In genomic region chr2:74247521-74247920, GRCm38 (mm10) we compare ENCODE assay signal across 12 mouse cellular contexts.
A peak's percentile ranks its signal among the peaks of the same experiment; 100 is the strongest.
DNase-seq lines count a peak whose midpoint lies in the region; ATAC-seq and TF ChIP-seq lines count a peak whose summit lies in the region.
"Had no signal": no experiment of that assay in that cellular context is flagged by ENCODE, and none has a peak within 500 bp of the region (broad histone marks: within the 10 kb centered on the region; RNA-seq: fewer than 3 reads in every experiment).

No protein-coding gene starts in this region.

- H3K27ac ChIP-seq in forebrain, postnatal 0 days (ENCODE audit: low read depth, low read length), result no peak overlapping the region
- H3K27ac ChIP-seq in forebrain, embryonic 16.5 days (ENCODE audit: low read length), result no peak overlapping the region
- no peak overlapping the region for H3K27ac ChIP-seq in layer of hippocampus, adult 2 months
- H3K27ac ChIP-seq: lung, embryonic 15.5 days; neural tube, embryonic 13.5 days had no signal

- no peak overlapping the region for H3K9ac ChIP-seq in forebrain, postnatal 0 days
- H3K9ac ChIP-seq in forebrain, embryonic 16.5 days (replicated peaks; ENCODE audit: low read depth, low read length), result no peak overlapping the region
- H3K9ac ChIP-seq: lung, embryonic 15.5 days; neural tube, embryonic 13.5 days had no signal

- peak; percentile 24 for TF ChIP-seq CTCF in forebrain, postnatal 0 days (IDR thresholded peaks at IDR 0.05; ENCODE audit: low read depth)
- peak; percentile 67 for TF ChIP-seq CTCF in layer of hippocampus, adult 2 months (conservative IDR thresholded peaks at IDR 0.05)
- TF ChIP-seq CTCF in lung, adult 2 months (IDR thresholded peaks at IDR 0.05; ENCODE audit: insufficient read depth, low read length), result peak; percentile 40

- no peak for ATAC-seq in forebrain, postnatal 0 days
- ATAC-seq in forebrain, embryonic 16.5 days, result no peak

- no peaks in the 10 kb centered on the region for H3K9me3 ChIP-seq in forebrain, postnatal 0 days (ENCODE audit: low read length)
- H3K9me3 ChIP-seq in forebrain, embryonic 16.5 days (ENCODE audit: control insufficient read depth, low read length), result no peaks in the 10 kb centered on the region
- H3K9me3 ChIP-seq: lung, embryonic 15.5 days; neural tube, embryonic 13.5 days had no signal

- no peaks in the 10 kb centered on the region for H3K27me3 ChIP-seq in forebrain, postnatal 0 days (ENCODE audit: insufficient read depth, low read length)
- H3K27me3 ChIP-seq in forebrain, embryonic 16.5 days (replicated peaks; ENCODE audit: control insufficient read depth, insufficient read depth, low read length), result no peaks in the 10 kb centered on the region
- H3K27me3 ChIP-seq: lung, embryonic 15.5 days; neural tube, embryonic 13.5 days had no signal

- no peak for TF ChIP-seq POLR2A in lung, adult 2 months (IDR thresholded peaks at IDR 0.05; ENCODE audit: borderline replicate concordance, extremely low read depth, low read depth, low read length)

- no peak overlapping the region for H3K4me2 ChIP-seq in forebrain, postnatal 0 days (ENCODE audit: low read depth)
- H3K4me2 ChIP-seq in forebrain, embryonic 16.5 days (ENCODE audit: low read length), result no peak overlapping the region
- H3K4me2 ChIP-seq: lung, embryonic 15.5 days; neural tube, embryonic 13.5 days had no signal

- no peak overlapping the region for H3K4me3 ChIP-seq in forebrain, postnatal 0 days (ENCODE audit: low read depth, low read length)
- no peak overlapping the region for H3K4me3 ChIP-seq in forebrain, embryonic 16.5 days (replicated peaks; ENCODE audit: low read length)
- H3K4me3 ChIP-seq in layer of hippocampus, adult 2 months, result no peak overlapping the region
- H3K4me3 ChIP-seq in lung, adult 2 months (replicated peaks; ENCODE audit: extremely low read depth, low read depth, low read length), result no peak overlapping the region
- H3K4me3 ChIP-seq: lung, embryonic 15.5 days; neural tube, embryonic 13.5 days had no signal

- 95% methylated on average over 3 of the region's 3 CpGs for WGBS in forebrain, postnatal 0 days
- 94% methylated on average over 3 of the region's 3 CpGs for WGBS in forebrain, embryonic 16.5 days
- 89% methylated on average over 3 of the region's 3 CpGs for WGBS in lung, adult 2 months

- DNase-seq in forebrain, postnatal 0 days, result no peak
- DNase-seq in layer of hippocampus, adult 2 months (ENCODE audit: low spot score in 2 of 2), result peak in 1 of 2 experiments; percentile 15
- no peak for DNase-seq in layer of hippocampus, adult 9-11 months
- peak; percentile 15 for DNase-seq in ES-CJ7 (ENCODE audit: low read depth, low spot score)
- no peak for DNase-seq in lung, adult 2 months
- no peak for DNase-seq in retina, postnatal 1 day
- no peak for DNase-seq in urinary bladder, postnatal 4 days (ENCODE audit: low spot score in 2 of 2)
- DNase-seq: cerebellum, adult 11 months; midbrain, embryonic 14.5 days had no signal

- H3K36me3 ChIP-seq in forebrain, postnatal 0 days (ENCODE audit: insufficient read depth), result no peaks in the 10 kb centered on the region
- H3K36me3 ChIP-seq in forebrain, embryonic 16.5 days (ENCODE audit: control insufficient read depth, insufficient read depth), result no peaks in the 10 kb centered on the region
- H3K36me3 ChIP-seq: lung, embryonic 15.5 days; neural tube, embryonic 13.5 days had no signal

- peaks cover 8% of the 10 kb centered on the region for H3K4me1 ChIP-seq in forebrain, postnatal 0 days (ENCODE audit: insufficient read depth)
- peaks cover 11% of the 10 kb centered on the region for H3K4me1 ChIP-seq in forebrain, embryonic 16.5 days (replicated peaks; ENCODE audit: control insufficient read depth, insufficient read depth, low read length)
- no peaks in the 10 kb centered on the region for H3K4me1 ChIP-seq in lung, adult 2 months (ENCODE audit: control insufficient read depth, insufficient read depth, low read length)
